Mouse (Mus musculus) neutrophil, adult 83 days (primary cell): ENCODE results near the gene Bola1. TPM values are rescaled to one million over a fixed set of nuclear protein-coding genes. Genes with fewer than 3 reads are reported as not detected.

Experiments
- total RNA-seq, 2 experiments: library from RNA; stranded (reverse); gene quantifications; one replicate each; pipeline ENCODE4 v1.2.4; 2023

Gene Bola1
- total RNA-seq, 2 experiments from 2014 or later, result 5.7 to 11.1 TPM

Other genes starting within 250 kb of the Bola1 start
- gene Plekho1, start 223.7 kb downstream of the Bola1 start, total RNA-seq, result 10 to 100 TPM; 51.4 to 57.8 TPM
- 10 to 100 TPM; 13.5 to 17.9 TPM for gene Vps45, start 161.2 kb downstream of the Bola1 start, total RNA-seq
- 10 to 100 TPM; 15.9 to 17.8 TPM for gene Otud7b, start 115.2 kb downstream of the Bola1 start, total RNA-seq
- gene Mtmr11, start 57.7 kb downstream of the Bola1 start, total RNA-seq, result not detected
- gene Sf3b4, start 47.4 kb downstream of the Bola1 start, total RNA-seq, result 10 to 100 TPM; 39.0 to 40.5 TPM
- gene Sv2a, start 38.6 kb downstream of the Bola1 start, total RNA-seq, result under 1 TPM; 0.42 to 0.75 TPM
- 10 to 100 TPM; 20.9 to 23.1 TPM for gene Hist2h2ab, start 156 bp upstream of the Bola1 start, total RNA-seq
- gene Hist2h2ac, start 1.2 kb upstream of the Bola1 start, total RNA-seq, result 100 to 1,000 TPM; 424 to 490 TPM
- 1 to 10 TPM; 3.7 to 6.5 TPM for gene Hist2h2be, start 1.4 kb upstream of the Bola1 start, total RNA-seq
- gene Hist2h3c2, start 19.4 kb upstream of the Bola1 start, total RNA-seq, result 100 to 1,000 TPM; 496 to 503 TPM
- 1,000 to 10,000 TPM; 3,196 to 3,522 TPM for gene Hist2h2aa2, start 20.6 kb upstream of the Bola1 start, total RNA-seq
- 10 to 100 TPM in 1 of 2 experiments, 1 to 10 TPM in 1; 6.3 to 13.0 TPM for gene Hist2h2aa1, start 25.8 kb upstream of the Bola1 start, total RNA-seq
- gene Hist2h3c1, start 27.0 kb upstream of the Bola1 start, total RNA-seq, result not detected
- 100 to 1,000 TPM; 251 to 296 TPM for gene Hist2h4, start 43.6 kb upstream of the Bola1 start, total RNA-seq
- gene Hist2h3b, start 48.9 kb upstream of the Bola1 start, total RNA-seq, result 1,000 to 10,000 TPM; 2,401 to 2,465 TPM
- gene Hist2h2bb, start 50.0 kb upstream of the Bola1 start, total RNA-seq, result 1,000 to 10,000 TPM; 1,933 to 2,040 TPM
- 1 to 10 TPM; 3.4 to 4.2 TPM for gene Fcgr1, start 74.3 kb upstream of the Bola1 start, total RNA-seq
- gene BC107364, start 232.6 kb upstream of the Bola1 start, total RNA-seq, result not detected